Comparison of ENCODE assay signal across 12 mouse cellular contexts in the genomic region with DNA sequence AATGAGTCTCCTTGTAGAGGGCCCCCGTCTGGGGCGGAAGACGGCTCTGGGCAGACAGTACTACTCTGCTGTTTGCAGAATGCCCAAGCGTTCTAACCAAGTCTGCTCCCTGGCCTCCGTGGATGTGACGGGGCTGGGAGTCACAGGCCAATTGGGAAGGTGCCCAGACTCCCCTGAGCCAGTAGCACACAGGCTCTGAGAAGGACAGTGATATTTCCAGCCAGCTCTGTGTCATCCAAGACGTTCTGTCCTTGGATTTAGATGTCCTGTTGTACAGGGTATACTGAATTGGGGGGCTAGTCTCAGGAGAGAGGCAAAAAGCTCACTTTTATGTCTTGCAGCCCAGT. TPM values are rescaled to one million over a fixed set of nuclear protein-coding genes. Genes with fewer than 3 reads are reported as not detected.
DNase-seq lines count a peak whose midpoint lies in the region; ATAC-seq and TF ChIP-seq lines count a peak whose summit lies in the region.
"Had no signal": no experiment of that assay in that cellular context is flagged by ENCODE, and none has a peak within 500 bp of the region (broad histone marks: within the 10 kb centered on the region; RNA-seq: fewer than 3 reads in every experiment).

No protein-coding gene starts in this region.

- no peak for TF ChIP-seq EP300 in heart, postnatal 0 days (IDR thresholded peaks at IDR 0.05; ENCODE audit: low read depth)

- H3K4me1 ChIP-seq in hindbrain, embryonic 12.5 days = peaks cover 33% of the 10 kb centered on the region
- H3K4me1 ChIP-seq in hindbrain, embryonic 14.5 days (replicated peaks; ENCODE audit: control insufficient read depth, insufficient read depth, low read length) = peaks cover 14% of the 10 kb centered on the region; the same call in 1 of the 2 replicates
- H3K4me1 ChIP-seq in heart, postnatal 0 days (ENCODE audit: control insufficient read depth, insufficient read depth) = peaks cover 4% of the 10 kb centered on the region; the same call in 1 of the 2 replicates

- no peak overlapping the region for H3K27ac ChIP-seq in hindbrain, embryonic 12.5 days
- H3K27ac ChIP-seq in hindbrain, embryonic 14.5 days = no peak overlapping the region
- peak overlapping the region; percentile 89 for H3K27ac ChIP-seq in heart, postnatal 0 days (ENCODE audit: low read depth)
- H3K27ac ChIP-seq: neural tube, embryonic 12.5 days had no signal

- no peak for ATAC-seq in hindbrain, embryonic 12.5 days (ENCODE audit: low FRiP score)
- ATAC-seq in hindbrain, embryonic 14.5 days (ENCODE audit: low FRiP score) = no peak
- ATAC-seq in heart, postnatal 0 days (ENCODE audit: insufficient read depth, low read depth) = no peak
- no peak for ATAC-seq in inflammation-experienced regulatory T-cells, adult 6 months

- H3K9ac ChIP-seq in hindbrain, embryonic 12.5 days = 0 out of 2 replicates have a peak overlapping the region, but pooled peaks have one; percentile 29
- no peak overlapping the region for H3K9ac ChIP-seq in hindbrain, embryonic 14.5 days
- no peak overlapping the region for H3K9ac ChIP-seq in heart, postnatal 0 days (replicated peaks; ENCODE audit: low read depth, low read length)
- H3K9ac ChIP-seq: neural tube, embryonic 12.5 days had no signal

- H3K27me3 ChIP-seq in hindbrain, embryonic 12.5 days = peaks cover 11% of the 10 kb centered on the region
- H3K27me3 ChIP-seq in hindbrain, embryonic 14.5 days (ENCODE audit: control insufficient read depth, insufficient read depth, low read length) = no peaks in the 10 kb centered on the region
- no peaks in the 10 kb centered on the region for H3K27me3 ChIP-seq in heart, postnatal 0 days (ENCODE audit: control insufficient read depth, insufficient read depth, low read length)

- no peak overlapping the region for H3K4me3 ChIP-seq in hindbrain, embryonic 12.5 days
- no peak overlapping the region for H3K4me3 ChIP-seq in hindbrain, embryonic 14.5 days (replicated peaks; ENCODE audit: low read length)
- H3K4me3 ChIP-seq in heart, postnatal 0 days (ENCODE audit: low read depth, low read length) = no peak overlapping the region
- H3K4me3 ChIP-seq: neural tube, embryonic 12.5 days had no signal

- peaks cover 22% of the 10 kb centered on the region for H3K36me3 ChIP-seq in hindbrain, embryonic 12.5 days
- 0 out of 2 replicates have a peak, but pooled peaks cover 5% of the 10 kb centered on the region for H3K36me3 ChIP-seq in hindbrain, embryonic 14.5 days (replicated peaks; ENCODE audit: control insufficient read depth, insufficient read depth)
- H3K36me3 ChIP-seq in heart, postnatal 0 days (replicated peaks; ENCODE audit: control insufficient read depth, insufficient read depth, low read length) = 0 out of 2 replicates have a peak, but pooled peaks cover 2% of the 10 kb centered on the region

- WGBS in hindbrain, embryonic 12.5 days = 33% methylated on average over 7 of the region's 7 CpGs
- WGBS in hindbrain, embryonic 14.5 days = 38% methylated on average over 7 of the region's 7 CpGs
- 38% methylated on average over 7 of the region's 7 CpGs for WGBS in heart, postnatal 0 days

- DNase-seq in hindbrain, embryonic 14.5 days (ENCODE audit: low spot score) = no peak
- DNase-seq in Muller cell, postnatal 12 days (ENCODE audit: inconsistent ontology term) = peak; percentile 39
- peak; percentile 68 for DNase-seq in adrenal gland, postnatal 25 days
- no peak for DNase-seq in heart, postnatal 0 days (ENCODE audit: low spot score)
- no peak for DNase-seq in T-cell, adult 2 months (ENCODE audit: low spot score)
- DNase-seq in urinary bladder, adult 2 months (ENCODE audit: low spot score) = no peak
- DNase-seq: kidney, adult 8-10 months; lung, postnatal 36 days; thymus, postnatal 4 days had no signal

- 0 out of 2 replicates have a peak, but pooled peaks cover 3% of the 10 kb centered on the region for H3K9me3 ChIP-seq in hindbrain, embryonic 12.5 days (replicated peaks)
- no peaks in the 10 kb centered on the region for H3K9me3 ChIP-seq in hindbrain, embryonic 14.5 days (ENCODE audit: control insufficient read depth, low read length)
- H3K9me3 ChIP-seq in heart, postnatal 0 days (replicated peaks; ENCODE audit: control insufficient read depth, low read length) = no peaks in the 10 kb centered on the region
- H3K9me3 ChIP-seq: neural tube, embryonic 12.5 days had no signal

- H3K4me2 ChIP-seq in hindbrain, embryonic 12.5 days (replicated peaks) = no peak overlapping the region
- H3K4me2 ChIP-seq in hindbrain, embryonic 14.5 days (replicated peaks) = no peak overlapping the region
- no peak overlapping the region for H3K4me2 ChIP-seq in heart, postnatal 0 days (ENCODE audit: low read depth, low read length)
- H3K4me2 ChIP-seq: neural tube, embryonic 12.5 days had no signal

- no peak for TF ChIP-seq CTCF in heart, postnatal 0 days (IDR thresholded peaks at IDR 0.05; ENCODE audit: low read depth)

RNA-seq across cellular contexts. Expression of gene Kif26a, which starts 36.6 kb away (rescaled TPM):
- 5.0 and 5.1 TPM in 2 replicates for polyA plus RNA-seq in hindbrain, embryonic 12.5 days (2016; fragmentation: Nextera tagmentation; extraction: Ambion mirVana)
- 3.1 and 3.4 TPM in 2 replicates for polyA plus RNA-seq in hindbrain, embryonic 14.5 days (2014; fragmentation: Nextera tagmentation; extraction: Ambion mirVana)
- 7.4 and 13.7 TPM in 2 replicates for total RNA-seq in adrenal gland, postnatal 25 days (2021)
- total RNA-seq in heart, postnatal 0 days (2014; rRNA removed; ENCODE audit: low replicate concordance) = 26.0 and 53.0 TPM in 2 replicates
- polyA plus RNA-seq in heart, postnatal 0 days (2015; fragmentation: Nextera tagmentation; extraction: Ambion mirVana) = 1.9 and 2.8 TPM in 2 replicates
- not detected for polyA plus RNA-seq in inflammation-experienced regulatory T-cells, adult 6 months (2017; shearing (Covaris generic))
- 8.3 and 9.0 TPM in 2 replicates for polyA plus RNA-seq in urinary bladder, adult 2 months (2012; rRNA removed)

Comparison
In these comparisons a context has a peak if more than half of its experiments do, and no peak if none do; other contexts are left out.
1. DNase-seq: peak in Muller cell, postnatal 12 days (single experiment) and adrenal gland, postnatal 25 days (single experiment); none in hindbrain, embryonic 14.5 days (single experiment), heart, postnatal 0 days (single experiment), T-cell, adult 2 months (single experiment) and urinary bladder, adult 2 months (single experiment).